Mouse (Mus musculus) E14TG2a.4 (cell line): Measurements from ENCODE around the gene Mrgprd.

Experiments
- CTCF ChIP-seq: conservative IDR thresholded peaks from 2 replicates; pipeline ENCODE4 v1.5.1; 2014; ENCODE audit warnings: low read length
- NANOG ChIP-seq: IDR thresholded peaks from 2 replicates; pipeline ENCODE4 v1.6.1; 2014; ENCODE audit warnings: borderline replicate concordance, low read length, mixed read lengths
- POU5F1 ChIP-seq: IDR thresholded peaks from 2 replicates; pipeline ENCODE4 v1.6.1; 2014; ENCODE audit warnings: low read length, borderline replicate concordance

DNA sequence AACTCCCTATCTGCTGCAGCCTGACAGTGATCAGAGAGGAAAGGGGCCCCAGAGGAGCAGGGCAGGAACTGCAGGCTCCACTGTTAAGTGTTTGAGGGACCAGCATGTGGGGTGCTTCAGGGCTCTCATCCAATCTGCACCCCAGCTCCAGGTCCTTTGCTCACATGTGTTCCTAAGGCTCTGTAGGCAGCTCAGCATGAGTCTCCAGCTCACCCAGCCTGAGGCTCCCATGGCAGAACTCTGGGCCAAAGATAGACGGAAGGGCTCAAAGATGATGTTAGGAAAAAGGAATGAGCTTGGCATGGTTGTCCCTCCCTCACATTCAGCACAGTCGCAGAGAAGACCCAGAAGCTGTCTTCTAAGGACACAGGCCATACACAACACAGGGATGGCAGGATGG lies 16.0 kb downstream of the Mrgprd start:
- TF ChIP-seq CTCF, result no peak
- TF ChIP-seq POU5F1, result no peak
- no peak for TF ChIP-seq NANOG
